Mouse (Mus musculus) 416B (cell line): ENCODE data around the gene Tex13c3.
"Not testable (repeated sequence)": the region's sequence is repeated elsewhere in the genome, so short reads cannot be mapped to it uniquely, and the experiment has no call there.

Experiments
- DNase-seq: peaks from one replicate; pipeline ENCODE4 v3.0.0; 2011; ENCODE audit warnings: low read depth

Tex13c3 gene

GRCm38 (mm10) chrX:19481219-19481618 is at the start of gene Tex13c3:
TSS of gene Tex13c3 (minus strand) at chrX:19481319.
- DNase-seq, result not testable (repeated sequence)

- DNase-seq, result no peak
Measured at GRCm38 (mm10) chrX:19489731-19490130, 8.6 kb upstream of the Tex13c3 start.
